Mouse (Mus musculus): ENCODE results near the gene Pigv.

- TF ChIP-seq CTCF (conservative IDR thresholded peaks at IDR 0.05; ENCODE audit: insufficient read depth, insufficient read length, low read depth, low read length) (no peak), POLR2A (IDR thresholded peaks at IDR 0.05; ENCODE audit: low read depth, low read length) (no peak)
These were observed 13.7 kb downstream of the Pigv start for GRCm38 (mm10) chr4:133658729-133659128.

All from kidney, adult 2 months (tissue).